Mouse (Mus musculus) bone marrow macrophage, adult 2 months (primary cell): ENCODE results near the gene Ctf2. TPM values are rescaled to one million over a fixed set of nuclear protein-coding genes. Genes with fewer than 3 reads are reported as not detected.

Source experiments
- H3K27ac ChIP-seq: 2 replicates; pipeline ENCODE4 v1.5.1; 2012; ENCODE audit warnings: low read depth, low read length; ENCODE audit not compliant: insufficient read depth
- H3K4me1 ChIP-seq: 2 replicates; pipeline ENCODE4 v1.6.1; 2012; ENCODE audit warnings: low read length; ENCODE audit not compliant: control insufficient read depth, insufficient read depth
- H3K4me3 ChIP-seq: 2 replicates; pipeline ENCODE4 v1.5.1; 2012; ENCODE audit warnings: mild to moderate bottlenecking, low read length, moderate library complexity; ENCODE audit not compliant: insufficient read depth
- CTCF ChIP-seq: IDR thresholded peaks from 2 replicates; pipeline ENCODE4 v1.5.1; 2012; ENCODE audit warnings: low read depth, mild to moderate bottlenecking, low read length, moderate library complexity
- POLR2A ChIP-seq: IDR thresholded peaks from 2 replicates; pipeline ENCODE4 v1.6.1; 2012; ENCODE audit warnings: mild to moderate bottlenecking, low read depth, low read length, borderline replicate concordance
- polyA plus RNA-seq: library from polyadenylated mRNA; stranded (reverse); fragments of >200 nt; gene quantifications from 2 replicates; pipeline ENCODE4 v1.2.4, GENCODE M21; 2012; ENCODE audit not compliant: missing spikeins, insufficient read depth, insufficient read length

The Ctf2 gene
- polyA plus RNA-seq, 1 experiment, result not detected

DNA sequence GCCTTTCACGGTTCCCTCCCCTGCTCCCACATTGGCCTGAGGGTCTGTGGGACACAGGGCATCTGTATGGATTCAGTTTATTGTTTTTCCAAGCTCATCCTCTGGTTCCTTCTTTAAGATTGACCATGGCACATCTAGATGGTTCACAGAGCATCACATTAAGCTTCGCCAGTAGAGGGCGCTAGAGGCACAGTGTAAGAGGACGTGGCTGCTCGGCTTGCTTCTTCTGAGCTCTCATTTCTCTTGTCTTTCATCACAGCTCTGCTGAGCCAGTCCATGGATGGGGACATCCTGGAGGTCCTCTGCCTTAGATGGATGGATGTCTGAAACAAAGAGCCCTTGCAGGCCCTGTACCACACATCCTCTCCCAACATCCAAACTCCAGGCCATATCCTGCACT is 57.0 kb downstream of the Ctf2 start:
- H3K4me1 ChIP-seq, result no peaks in the 10 kb centered on the region
- TF ChIP-seq POLR2A, result no peak
- peak; percentile 78 for TF ChIP-seq CTCF
- no peak overlapping the region for H3K27ac ChIP-seq
- H3K4me3 ChIP-seq, result no peak overlapping the region

DNA sequence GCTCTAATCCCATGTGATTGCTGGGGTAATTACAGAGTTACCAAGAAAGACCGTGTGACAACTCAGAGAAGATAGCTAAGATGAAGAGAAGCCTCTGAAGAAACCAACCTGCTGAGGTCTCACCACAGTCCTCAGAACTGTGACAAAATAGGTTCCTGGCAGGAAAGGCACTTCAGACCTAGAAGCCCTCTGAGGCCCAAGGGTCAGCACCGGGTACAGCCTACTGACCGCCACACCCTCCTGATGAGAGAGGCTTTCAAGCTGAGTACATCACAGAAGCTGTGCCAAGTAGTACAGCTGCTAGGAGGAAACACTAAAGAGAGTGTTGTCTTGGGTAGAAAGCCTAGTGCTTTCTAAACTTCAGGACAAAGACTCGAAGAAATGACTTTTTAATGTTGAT is 59.2 kb downstream of the Ctf2 start:
- Histone ChIP-seq H3K27ac (no peak overlapping the region), H3K4me1 (no peaks in the 10 kb centered on the region), H3K4me3 (no peak overlapping the region)
- TF ChIP-seq POLR2A (no peak), CTCF (no peak)

DNA sequence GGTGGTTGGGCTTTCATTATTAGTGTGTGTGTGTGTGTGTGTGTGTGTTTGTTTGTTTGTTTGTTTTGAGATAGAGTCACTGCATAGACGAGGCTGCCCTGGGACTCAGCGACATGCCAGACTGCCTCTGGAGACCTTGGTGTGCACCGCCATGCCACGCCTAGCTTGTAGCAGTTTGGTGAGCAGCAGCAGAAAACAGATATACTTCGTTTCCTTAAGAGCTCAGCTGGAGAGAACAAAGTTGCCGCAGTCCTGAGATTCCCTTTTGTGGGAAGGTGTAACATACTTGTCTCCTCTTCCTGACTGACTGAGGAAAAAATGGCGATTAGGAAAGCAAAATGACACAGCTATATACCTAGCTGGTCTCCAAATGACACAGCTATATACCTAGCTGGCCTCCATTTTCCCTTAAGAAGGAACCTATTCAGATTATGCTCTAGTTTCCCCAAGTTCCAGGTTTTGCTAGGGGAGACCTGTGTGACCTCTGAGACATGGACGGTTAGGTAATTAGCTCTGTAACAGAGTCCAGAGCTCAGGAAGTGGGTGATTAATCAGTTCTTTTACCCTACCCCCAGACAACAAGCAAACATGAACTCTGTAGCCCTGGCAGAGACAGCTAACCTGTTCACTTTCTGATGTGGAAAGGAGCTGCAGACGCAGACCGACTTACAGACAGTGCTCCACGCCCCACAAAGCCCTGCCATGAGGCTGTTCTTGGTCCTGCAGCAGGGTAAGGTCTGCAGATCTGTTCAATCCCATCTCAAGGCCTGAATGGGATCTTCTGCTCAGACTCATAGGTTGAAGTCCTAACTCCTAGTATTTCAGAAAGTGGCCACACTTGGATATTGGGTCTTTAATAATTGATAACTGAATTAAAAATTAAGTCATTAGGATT is 59.8 kb downstream of the Ctf2 start:
- Histone ChIP-seq H3K4me3 (no peak overlapping the region), H3K27ac (no peak overlapping the region), H3K4me1 (no peaks in the 10 kb centered on the region)
- TF ChIP-seq POLR2A (no peak), CTCF (no peak)

Other genes starting within 250 kb of the Ctf2 start
- 56.4 and 58.1 TPM in 2 replicates for gene Srcap, start 220.2 kb downstream of the Ctf2 start, polyA plus RNA-seq
- 4.7 and 6.2 TPM in 2 replicates for gene Gm42715, start 212.6 kb downstream of the Ctf2 start, polyA plus RNA-seq
- gene Tmem265, start 170.8 kb downstream of the Ctf2 start, polyA plus RNA-seq, result 3.4 and 10.8 TPM in 2 replicates
- gene Phkg2, start 158.8 kb downstream of the Ctf2 start, polyA plus RNA-seq, result 64.7 and 68.4 TPM in 2 replicates
- 2.7 and 2.9 TPM in 2 replicates for gene Ccdc189, start 143.6 kb downstream of the Ctf2 start, polyA plus RNA-seq
- 42.3 and 44.5 TPM in 2 replicates for gene Rnf40, start 143.4 kb downstream of the Ctf2 start, polyA plus RNA-seq
- 11.2 and 11.4 TPM in 2 replicates for gene Zfp629, start 116.4 kb downstream of the Ctf2 start, polyA plus RNA-seq
- gene Bcl7c, start 23.2 kb downstream of the Ctf2 start, polyA plus RNA-seq, result 30.4 and 40.0 TPM in 2 replicates
- not detected in 2 replicates for gene Ctf1, start 19.4 kb downstream of the Ctf2 start, polyA plus RNA-seq
- gene Fbxl19, start 12.4 kb upstream of the Ctf2 start, polyA plus RNA-seq, result 11.9 and 16.5 TPM in 2 replicates
- 44.2 and 45.8 TPM in 2 replicates for gene Orai3, start 37.6 kb upstream of the Ctf2 start, polyA plus RNA-seq
- gene Setd1a, start 44.5 kb upstream of the Ctf2 start, polyA plus RNA-seq, result 28.2 and 30.1 TPM in 2 replicates
- not detected in 2 replicates for gene Gm49388, start 53.4 kb upstream of the Ctf2 start, polyA plus RNA-seq
- gene Hsd3b7, start 68.4 kb upstream of the Ctf2 start, polyA plus RNA-seq, result 43.4 and 47.9 TPM in 2 replicates
- 152 and 168 TPM in 2 replicates for gene Stx4a, start 92.1 kb upstream of the Ctf2 start, polyA plus RNA-seq
- gene Stx1b, start 92.4 kb upstream of the Ctf2 start, polyA plus RNA-seq, result not detected in 2 replicates
- 14.7 and 16.7 TPM in 2 replicates for gene Zfp646, start 144.1 kb upstream of the Ctf2 start, polyA plus RNA-seq
- 8.0 and 9.8 TPM in 2 replicates for gene Zfp668, start 144.7 kb upstream of the Ctf2 start, polyA plus RNA-seq
- 0.86 and 1.0 TPM in 2 replicates for gene Prss53, start 158.8 kb upstream of the Ctf2 start, polyA plus RNA-seq
- not detected in 2 replicates for gene Gm21974, start 163.3 kb upstream of the Ctf2 start, polyA plus RNA-seq
- gene Vkorc1, start 163.5 kb upstream of the Ctf2 start, polyA plus RNA-seq, result 93.3 and 116 TPM in 2 replicates
- gene Bckdk, start 171.9 kb upstream of the Ctf2 start, polyA plus RNA-seq, result 50.9 and 73.8 TPM in 2 replicates
- gene Kat8, start 180.3 kb upstream of the Ctf2 start, polyA plus RNA-seq, result 23.7 and 29.1 TPM in 2 replicates
- gene Prss8, start 197.9 kb upstream of the Ctf2 start, polyA plus RNA-seq, result not detected in 2 replicates
- 1.7 and 2.6 TPM in 2 replicates for gene Prss36, start 214.6 kb upstream of the Ctf2 start, polyA plus RNA-seq
- gene Fus, start 235.3 kb upstream of the Ctf2 start, polyA plus RNA-seq, result 318 and 323 TPM in 2 replicates